Mouse (Mus musculus): Measurements from ENCODE around the gene Oaf.

Oaf gene

DNA sequence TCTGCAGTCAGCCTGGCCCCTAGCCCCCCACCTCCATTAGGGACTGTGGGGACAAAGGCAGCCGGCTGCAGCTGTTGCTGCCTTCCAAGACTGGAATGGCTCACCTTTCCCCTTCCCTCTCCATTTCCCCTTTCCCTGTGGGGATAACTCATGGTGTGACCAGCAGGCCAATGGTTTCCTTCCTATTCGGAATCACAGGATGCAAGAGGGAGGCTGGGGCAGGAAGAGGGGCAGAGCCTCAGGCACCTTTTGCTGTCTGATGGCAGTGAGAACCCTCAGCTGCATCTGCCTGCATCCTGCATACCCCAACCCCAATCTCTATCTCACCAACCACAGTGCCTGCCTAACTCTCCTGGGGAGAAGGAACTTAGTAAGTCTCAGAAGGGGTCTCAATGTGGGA, 14.2 kb downstream of the Oaf start:
- no peak for DNase-seq (ENCODE audit: low spot score in 2 of 2)

DNA sequence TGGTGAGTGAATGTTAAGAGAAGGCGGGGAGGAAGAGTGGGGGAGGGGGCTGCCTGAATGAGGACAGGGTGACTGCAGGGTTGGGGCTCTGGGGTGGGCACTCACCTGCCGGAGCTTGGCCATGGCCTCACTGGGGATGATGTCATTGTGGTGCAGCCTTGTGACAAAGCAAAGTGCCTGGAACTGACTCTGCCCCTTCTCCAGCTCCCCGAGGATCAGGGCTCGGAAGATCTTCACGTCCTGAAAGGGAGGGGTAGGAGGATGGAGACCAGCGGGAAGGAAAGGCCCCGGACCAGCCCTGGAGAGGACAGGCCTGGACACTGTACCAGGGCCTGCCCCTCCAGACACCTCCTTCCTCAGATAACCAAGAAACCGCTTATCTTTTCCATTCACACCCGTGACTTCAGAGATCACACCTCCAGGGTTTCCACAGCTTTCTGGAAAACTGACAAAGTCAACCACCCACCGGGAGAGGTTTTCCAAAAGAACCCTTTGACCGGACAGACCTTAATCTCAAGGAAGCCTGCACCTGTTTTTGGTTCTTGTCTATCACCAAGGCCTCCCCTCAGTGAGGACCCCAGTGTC, 14.8 kb downstream of the Oaf start:
- DNase-seq (ENCODE audit: low spot score in 2 of 2) = no peak

DNA sequence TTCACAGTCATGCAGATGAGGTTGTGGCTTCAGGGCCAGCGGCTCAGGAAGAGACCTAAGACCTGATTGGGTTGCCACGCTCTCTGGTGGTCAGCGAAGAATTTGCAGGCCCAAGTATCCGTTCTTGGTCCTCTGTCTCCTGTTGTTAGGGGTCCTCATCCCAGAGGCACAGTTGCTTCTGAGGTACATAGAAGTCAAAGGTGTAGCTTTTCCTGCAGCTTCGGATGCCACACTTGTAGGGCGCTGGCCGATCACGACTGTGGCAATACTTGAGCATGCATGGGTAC, 17.3 kb downstream of the Oaf start:
- no peak for DNase-seq (ENCODE audit: low spot score in 2 of 2)

DNA sequence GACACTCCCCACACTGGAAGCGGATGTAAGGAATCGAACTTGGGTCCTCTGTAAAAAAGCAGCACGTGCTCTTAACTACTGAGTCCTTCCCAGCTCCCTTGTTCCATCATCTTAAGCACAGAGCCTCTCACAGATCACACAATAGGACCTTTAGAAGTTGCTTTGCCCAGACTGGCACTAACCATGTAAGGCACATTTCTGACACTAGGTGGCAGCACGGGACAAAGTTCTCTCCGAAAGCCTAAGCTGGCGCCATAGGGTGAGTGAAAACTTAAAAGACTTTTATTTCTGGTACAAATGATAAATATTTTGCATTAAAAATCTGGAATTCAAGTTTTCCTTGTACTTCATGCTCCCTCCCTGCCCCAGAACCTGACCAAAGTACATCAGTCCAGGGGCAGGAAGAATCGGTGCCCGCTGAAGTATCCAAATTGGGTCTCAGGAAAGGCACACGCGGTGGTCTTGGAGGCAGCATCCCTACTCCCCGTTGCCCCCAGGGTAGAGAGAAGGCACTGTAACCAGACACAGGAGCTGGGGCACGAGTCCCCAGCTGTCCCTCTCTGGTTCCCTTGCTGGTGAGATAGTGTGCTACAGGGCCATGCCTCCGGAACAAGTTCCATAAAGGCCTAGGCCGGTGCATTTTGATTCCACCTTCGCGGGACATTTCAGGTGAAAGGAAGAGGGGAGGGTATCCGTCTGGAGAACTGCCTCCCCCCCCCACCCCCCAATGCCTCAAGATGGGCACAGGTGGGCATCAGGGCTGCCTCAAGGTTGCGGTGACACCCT, 17.9 kb downstream of the Oaf start:
- DNase-seq (ENCODE audit: low spot score in 2 of 2) = peak; percentile 44 to 84

DNA sequence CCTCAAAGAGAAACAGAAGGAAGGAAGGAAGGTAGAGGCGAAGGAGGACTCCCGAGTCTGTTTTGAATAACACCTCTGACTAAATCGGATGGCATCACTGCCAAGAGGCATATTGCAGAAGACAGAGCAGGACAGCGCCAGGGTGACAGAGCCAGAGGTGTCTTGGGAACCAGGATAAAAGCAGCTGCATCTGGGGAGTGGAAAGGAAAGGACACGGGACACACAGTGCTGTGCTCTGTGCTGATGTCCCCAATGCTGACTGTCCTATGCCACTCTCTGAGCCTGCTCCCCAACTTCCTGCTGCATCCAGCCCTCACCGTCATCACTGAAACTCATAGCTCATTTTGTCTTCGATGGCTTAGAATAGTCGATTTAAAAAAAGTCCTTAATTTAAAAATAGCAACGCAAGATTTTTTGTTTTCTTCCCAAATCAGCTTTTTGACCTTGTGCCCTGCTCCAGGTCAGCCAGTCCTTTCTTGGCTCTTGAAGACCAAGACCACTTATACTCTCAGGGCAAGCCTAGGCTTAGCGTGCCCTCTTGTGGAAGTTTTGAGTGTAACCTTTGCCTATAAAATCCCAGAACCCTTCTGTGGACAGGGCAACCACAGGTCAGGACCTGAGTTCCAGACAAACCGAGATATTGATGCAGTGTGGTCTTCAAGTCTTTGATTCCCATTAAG, 28.8 kb downstream of the Oaf start:
- peak in 1 of 2 experiments; percentile 41 for DNase-seq (ENCODE audit: low spot score in 2 of 2)

DNA sequence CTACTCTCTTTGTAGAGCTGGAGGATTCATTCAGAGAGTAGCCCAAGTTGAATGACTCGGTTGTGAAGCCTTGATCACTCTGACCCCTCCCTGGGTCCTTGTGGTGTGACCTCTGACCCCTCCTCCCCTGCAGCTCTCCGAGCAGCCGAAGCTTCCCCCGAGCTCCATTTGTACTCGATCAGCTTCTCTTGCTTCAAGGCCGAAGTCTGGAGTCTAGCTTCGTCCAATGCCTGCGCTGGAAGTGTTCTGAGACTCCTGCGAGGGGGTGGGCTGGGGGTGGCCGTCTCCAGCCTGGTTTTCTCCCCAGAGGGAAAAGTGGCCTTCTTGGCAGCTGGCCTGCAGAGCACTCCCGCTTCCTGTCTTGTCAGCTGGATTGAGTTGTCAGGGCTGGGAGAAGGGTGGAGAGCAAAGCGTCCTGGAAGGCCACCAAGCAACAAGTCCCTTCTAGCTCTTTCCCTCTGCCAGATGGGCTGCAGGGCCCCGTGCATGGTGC, 29.5 kb downstream of the Oaf start, which contains the start of gene Pou2f3:
Pou2f3 (minus strand) TSS at position 180 of the 493 bp plus-strand sequence.
- DNase-seq (ENCODE audit: low spot score in 2 of 2) = peak in 1 of 2 experiments; percentile 34

DNA sequence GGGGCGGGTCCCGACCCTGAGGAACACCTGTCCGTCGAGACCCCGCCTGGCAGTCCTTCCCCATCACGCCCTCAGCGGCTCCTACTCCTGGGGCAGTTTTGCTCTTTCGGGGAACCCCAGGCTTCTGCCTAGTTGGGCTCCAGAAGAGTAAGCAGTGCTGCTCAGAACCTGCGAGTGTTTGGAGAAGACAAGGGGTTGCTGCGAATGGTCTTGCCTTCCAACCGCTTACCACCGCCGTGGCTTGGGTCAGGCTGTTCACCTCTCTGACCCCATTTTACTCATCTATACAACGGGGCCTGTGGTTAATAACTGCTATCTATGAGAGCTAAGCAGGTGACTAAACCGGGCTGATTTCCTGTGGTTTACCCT, 33.7 kb downstream of the Oaf start:
- no peak for DNase-seq (ENCODE audit: low spot score in 2 of 2)

DNA sequence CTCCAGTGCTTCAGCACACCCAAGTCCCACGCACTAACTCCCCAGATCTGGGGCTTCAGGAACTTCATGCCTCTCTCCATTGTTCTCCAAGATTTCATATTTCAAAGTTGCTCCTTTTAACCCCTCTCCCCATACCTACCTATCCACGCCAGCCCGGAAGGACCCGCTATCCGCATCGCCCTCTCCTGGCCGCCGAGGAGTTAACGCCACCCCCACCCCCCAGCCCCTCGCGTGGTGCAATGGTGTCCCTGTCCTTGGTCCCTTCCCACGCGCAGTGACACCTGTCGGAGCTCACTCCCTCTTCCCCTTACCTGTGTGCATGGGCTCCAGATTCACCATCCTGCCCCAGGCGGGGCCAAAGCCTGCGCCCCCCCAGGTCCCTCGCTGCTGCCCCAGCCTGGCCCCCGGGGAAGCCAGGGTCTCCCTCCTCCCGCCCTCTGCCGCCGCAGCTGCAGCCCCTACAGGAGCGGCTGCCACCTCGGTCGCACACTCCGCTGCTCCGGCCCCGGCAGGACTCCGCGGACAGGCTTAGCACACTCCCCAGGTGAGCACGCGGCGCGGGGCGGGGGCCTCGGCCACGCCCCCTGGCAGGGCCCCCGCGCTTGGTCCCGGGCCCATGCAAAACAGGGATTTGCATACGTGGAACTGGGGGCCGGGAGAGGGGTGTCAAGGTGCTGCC, 34.2 kb downstream of the Oaf start:
- DNase-seq (ENCODE audit: low spot score in 2 of 2) = no peak

DNA sequence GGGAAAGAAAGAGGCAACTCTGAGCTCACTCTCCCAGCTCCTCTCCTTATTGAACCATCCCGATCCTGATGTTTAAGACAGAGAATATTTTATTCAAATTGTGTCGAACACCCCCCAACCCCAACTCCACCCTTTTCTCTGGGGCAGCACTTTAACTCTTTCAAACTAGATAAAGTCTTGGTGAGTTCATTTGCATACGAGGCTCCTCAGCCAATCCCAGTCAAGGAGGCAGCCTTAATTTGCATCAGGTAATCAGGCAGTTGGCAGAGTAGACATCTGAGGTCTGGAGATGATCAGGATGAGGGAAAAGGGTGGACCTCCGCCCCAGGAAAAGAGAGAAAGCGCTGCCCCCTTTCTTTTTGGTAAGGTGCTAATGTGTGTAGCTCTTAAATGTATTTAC, 39.5 kb downstream of the Oaf start:
- no peak for DNase-seq (ENCODE audit: low spot score in 2 of 2)

DNA sequence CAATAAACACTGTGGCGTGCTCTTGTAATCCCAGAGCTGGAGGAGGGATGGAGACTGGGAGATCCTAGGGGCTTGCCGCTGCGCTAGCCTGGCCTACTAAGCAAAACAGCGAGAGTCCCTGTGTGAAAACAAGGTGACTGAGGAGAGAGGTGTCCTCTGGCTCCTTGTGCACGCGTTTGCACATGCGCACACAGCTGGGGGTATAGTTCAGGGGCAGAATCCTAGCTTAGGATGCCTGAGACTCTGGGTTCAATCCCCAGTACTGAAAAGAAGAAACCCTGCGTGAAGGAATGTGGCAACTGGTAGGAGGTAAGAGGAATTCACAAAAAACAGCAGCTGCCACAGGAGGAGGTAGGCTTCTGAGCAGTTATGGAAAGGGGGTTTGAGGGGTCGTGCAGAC, 45.7 kb downstream of the Oaf start:
- no peak for DNase-seq (ENCODE audit: low spot score in 2 of 2)

DNA sequence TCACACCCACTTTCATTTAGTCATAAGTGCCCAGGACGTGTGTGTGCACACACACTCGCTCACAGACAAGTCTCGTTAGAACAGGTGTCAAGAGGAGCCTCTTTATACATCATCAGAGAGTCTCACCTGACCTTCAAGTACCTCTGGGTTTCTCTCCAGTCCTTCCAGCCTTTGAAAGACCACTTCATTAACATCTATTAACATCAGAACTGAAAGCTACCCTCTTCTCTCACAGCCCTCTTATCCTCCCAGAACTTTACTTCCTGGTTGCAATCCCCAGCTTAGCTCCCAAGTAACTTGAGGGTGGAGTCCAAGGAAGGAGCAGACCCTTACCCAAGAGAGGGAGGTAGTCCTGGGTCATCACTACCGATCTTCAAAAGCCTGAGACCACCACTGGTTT, 48.1 kb downstream of the Oaf start:
- no peak for DNase-seq (ENCODE audit: low spot score in 2 of 2)

DNA sequence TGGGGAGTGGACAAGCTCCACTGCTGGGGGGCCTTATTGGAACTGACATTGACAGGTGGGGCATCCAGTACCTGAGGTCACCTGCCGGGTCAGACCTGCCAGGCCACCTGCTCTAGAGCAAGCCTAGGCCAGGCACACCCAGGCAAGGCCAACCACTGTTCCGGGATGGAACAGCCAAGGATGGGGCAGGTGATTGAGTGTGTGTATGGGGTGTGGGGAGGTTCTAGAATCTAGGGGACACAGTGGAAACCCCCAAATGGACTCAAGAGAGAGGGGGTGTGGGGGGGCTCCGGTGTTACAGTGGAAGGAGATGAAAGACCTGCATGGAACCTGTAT, 50.7 kb downstream of the Oaf start:
- DNase-seq (ENCODE audit: low spot score in 2 of 2) = no peak

DNA sequence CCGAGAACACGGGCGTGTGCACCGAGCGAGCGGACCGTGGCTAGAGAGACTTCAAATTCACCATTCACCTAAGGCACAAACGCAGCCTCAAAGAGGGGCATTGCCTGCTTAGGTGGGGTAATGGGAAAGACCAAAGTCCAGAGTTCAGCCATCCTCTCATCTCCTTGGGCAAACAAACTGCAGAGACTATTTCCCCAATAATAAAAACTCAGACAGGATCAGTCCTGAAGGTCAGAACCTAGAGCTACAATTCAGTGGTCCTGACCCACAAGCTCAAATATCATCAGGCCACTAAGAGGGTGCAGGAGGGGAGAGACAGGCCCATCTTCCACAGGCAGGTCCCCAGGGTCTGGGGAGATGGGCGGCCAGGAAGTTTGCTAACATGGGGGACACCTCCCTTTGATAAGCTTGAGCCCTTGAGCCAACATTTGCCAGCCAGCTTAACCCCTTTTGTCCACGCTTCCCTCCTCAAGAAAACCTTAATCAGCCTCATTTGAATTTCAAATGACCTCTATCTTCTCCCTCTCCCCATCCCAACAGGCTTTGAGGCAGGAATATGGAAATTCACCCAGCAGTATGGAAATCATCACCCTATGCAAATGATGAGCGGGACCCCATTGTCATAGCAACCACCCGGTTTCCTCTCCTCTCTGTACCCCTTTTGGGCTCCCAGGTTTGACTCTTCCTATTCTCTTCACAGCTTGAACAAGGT, 51.2 kb downstream of the Oaf start:
- no peak for DNase-seq (ENCODE audit: low spot score in 2 of 2)

DNA sequence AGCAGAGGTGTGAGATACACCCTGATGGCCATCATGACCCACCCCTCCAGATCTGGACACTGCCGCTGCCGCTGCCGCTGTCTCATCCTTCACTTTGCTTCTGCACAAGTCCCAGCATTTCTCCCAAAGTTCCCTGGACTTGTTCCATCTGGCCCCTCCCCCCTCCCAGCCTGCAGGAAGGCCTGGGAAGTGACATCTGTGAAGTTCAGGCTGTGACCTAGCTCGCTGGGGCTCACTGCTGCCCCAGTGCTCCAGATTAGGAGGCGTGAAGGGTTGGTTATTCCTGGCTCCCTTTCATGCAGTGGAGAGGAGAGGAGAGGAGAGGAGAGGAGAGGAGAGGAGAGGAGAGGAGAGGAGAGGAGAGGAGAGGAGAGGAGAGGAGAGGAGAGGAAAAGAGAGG, 60.1 kb downstream of the Oaf start:
- DNase-seq (ENCODE audit: low spot score in 2 of 2) = no peak

DNA sequence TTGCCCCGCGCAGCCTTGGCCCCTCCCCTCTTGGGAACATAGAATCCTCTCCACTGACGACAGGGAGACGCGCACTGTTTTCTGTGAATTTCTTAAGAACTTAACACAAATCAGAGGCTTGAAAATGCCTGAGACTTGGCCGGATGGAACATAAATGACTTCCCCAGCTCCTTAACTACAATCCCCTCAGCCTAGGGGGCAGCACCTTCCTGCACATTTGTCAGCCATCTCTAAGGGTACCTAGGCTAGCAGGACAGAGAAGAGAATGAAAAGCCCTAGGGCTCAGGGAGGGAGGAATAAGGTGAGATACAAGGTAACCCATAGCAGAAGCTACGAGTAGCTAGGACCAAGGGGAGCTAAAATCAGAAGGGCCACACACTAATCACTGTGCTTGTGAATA, 61.5 kb downstream of the Oaf start:
- no peak for DNase-seq (ENCODE audit: low spot score in 2 of 2)

Data from frontal cortex, postnatal 10 days (tissue).